Mouse (Mus musculus) E14TG2a.4 (cell line): ENCODE measurements at regions not wholly inside any gene's neighbourhood (a gene's known extent, or its start where the extent isn't known, plus 50 kb on each side); places are given as distances from the start of the nearest gene placed in this dataset.

Experiments
- CTCF ChIP-seq: conservative IDR thresholded peaks from 2 replicates; pipeline ENCODE4 v1.5.1; 2014; ENCODE audit warnings: low read length
- NANOG ChIP-seq: IDR thresholded peaks from 2 replicates; pipeline ENCODE4 v1.6.1; 2014; ENCODE audit warnings: borderline replicate concordance, low read length, mixed read lengths
- POU5F1 ChIP-seq: IDR thresholded peaks from 2 replicates; pipeline ENCODE4 v1.6.1; 2014; ENCODE audit warnings: low read length, borderline replicate concordance

DNA sequence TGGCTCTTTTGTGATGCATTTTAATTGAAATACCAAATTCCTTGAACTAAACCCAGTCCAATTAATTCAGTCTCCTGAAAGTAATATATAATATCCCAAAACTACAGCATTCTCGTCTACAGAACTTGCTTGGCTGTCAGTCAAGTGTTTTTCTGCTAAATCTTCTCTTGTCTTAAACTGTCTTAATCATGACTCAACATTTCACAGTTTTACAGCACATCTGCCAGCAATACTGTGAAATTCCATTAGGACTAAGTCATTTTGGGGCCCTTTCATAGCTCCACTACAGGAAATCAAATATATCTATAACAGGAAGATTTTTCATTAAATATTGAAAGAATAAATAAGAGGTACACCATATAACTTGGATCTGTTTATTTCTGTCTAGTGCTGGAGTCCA is 75.4 kb upstream of the Kcna3 start:
- TF ChIP-seq CTCF, result no peak
- TF ChIP-seq POU5F1, result no peak
- TF ChIP-seq NANOG, result no peak
